Mouse (Mus musculus) kidney, embryonic 14.5 days (tissue): ENCODE data around the gene Tmem115. TPM values are rescaled to one million over a fixed set of nuclear protein-coding genes. Genes with fewer than 3 reads are reported as not detected.
"Not testable (repeated sequence)": the region's sequence is repeated elsewhere in the genome, so short reads cannot be mapped to it uniquely, and the experiment has no call there.

ENCODE experiments used
- ATAC-seq: fragments of 200-750 bp; cut with Nextera tagmentation; 2 replicates; pipeline ENCODE4 v1.8.0; 2017; ENCODE audit warnings: moderate number of reproducible peaks, mild to moderate bottlenecking, moderate TSS enrichment, moderate library complexity; ENCODE audit not compliant: low FRiP score, low TSS enrichment
- H3K27ac ChIP-seq: fragments of 300-500 bp; sonication (generic); 2 replicates; pipeline ENCODE4 v1.5.1; 2014; ENCODE audit warnings: low read depth, mild to moderate bottlenecking, low read length, moderate library complexity, mixed read lengths
- H3K27me3 ChIP-seq: fragments of 300-500 bp; sonication (generic); 2 replicates; pipeline ENCODE4 v1.6.1; 2014; ENCODE audit warnings: mild to moderate bottlenecking, low read length; ENCODE audit not compliant: control insufficient read depth, insufficient read depth
- H3K36me3 ChIP-seq: fragments of 300-500 bp; sonication (generic); 2 replicates; pipeline ENCODE4 v1.6.1; 2014; ENCODE audit warnings: low read length, mixed read lengths; ENCODE audit not compliant: control insufficient read depth, insufficient read depth
- H3K4me1 ChIP-seq: fragments of 300-500 bp; sonication (generic); 2 replicates; pipeline ENCODE4 v1.6.1; 2014; ENCODE audit warnings: low read length, mixed read lengths; ENCODE audit not compliant: control insufficient read depth, insufficient read depth
- H3K4me2 ChIP-seq: fragments of 300-500 bp; sonication (generic); replicated peaks from 2 replicates; pipeline ENCODE4 v1.6.1; 2014; ENCODE audit warnings: low read depth, mild to moderate bottlenecking, low read length
- H3K4me3 ChIP-seq: fragments of 300-500 bp; sonication (generic); 2 replicates; pipeline ENCODE4 v1.5.1; 2014; ENCODE audit warnings: mild to moderate bottlenecking, low read length
- H3K9ac ChIP-seq: fragments of 300-500 bp; sonication (generic); 2 replicates; pipeline ENCODE4 v1.6.1; 2014; ENCODE audit warnings: low read depth, mild to moderate bottlenecking, low read length, moderate library complexity
- H3K9me3 ChIP-seq: fragments of 300-500 bp; sonication (generic); 2 replicates; pipeline ENCODE4 v1.6.1; 2016; ENCODE audit warnings: low read length; ENCODE audit not compliant: control insufficient read depth
- whole genome bisulfite sequencing: fragments of 180-500 bp; shearing (Covaris S2); extraction: QIAGEN DNeasy Blood & Tissue Kit; methylation state at CpG from one replicate; pipeline ENCODE4 v1.1.7; 2014; 5-methylcytosine and 5-hydroxymethylcytosine counted together
- polyA plus RNA-seq: library from polyadenylated mRNA; unstranded; fragments of >200 nt; fragmentation: Nextera tagmentation; extraction: Ambion mirVana; gene quantifications from 2 replicates; pipeline ENCODE4 v1.2.1, GENCODE M21; 2014

The Tmem115 gene
- polyA plus RNA-seq, 1 experiment from 2014 or later = 49.9 TPM

DNA sequence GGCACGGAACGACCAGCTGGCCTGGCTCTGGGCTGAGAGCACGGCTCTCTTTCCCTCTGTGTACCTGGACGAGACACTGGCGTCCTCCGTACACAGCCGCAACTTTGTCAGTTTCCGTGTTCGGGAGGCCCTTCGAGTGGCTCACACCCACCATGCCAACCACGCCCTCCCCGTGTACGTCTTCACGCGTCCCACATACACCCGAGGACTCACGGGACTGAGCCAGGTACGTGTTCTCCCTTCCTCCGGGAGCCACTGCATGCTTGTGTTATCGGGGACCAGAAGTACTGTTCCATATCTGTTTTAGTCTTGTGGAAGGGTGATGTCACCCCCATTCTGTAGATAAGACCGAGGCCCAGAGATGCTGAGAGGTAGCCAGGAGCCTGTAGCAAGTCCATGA is 37.1 kb downstream of the Tmem115 start:
- Histone ChIP-seq H3K9ac (peak overlapping the region; percentile 78; the same call in 1 of the 2 replicates), H3K4me2 (peak overlapping the region; percentile 83), H3K27me3 (no peaks in the 10 kb centered on the region), H3K9me3 (no peaks in the 10 kb centered on the region), H3K4me3 (peak overlapping the region; percentile 67), H3K4me1 (peaks cover 24% of the 10 kb centered on the region), H3K36me3 (peaks cover 40% of the 10 kb centered on the region), H3K27ac (no peak overlapping the region)
- 91% methylated on average over 21 of the region's 21 CpGs for WGBS
- no peak for ATAC-seq

DNA sequence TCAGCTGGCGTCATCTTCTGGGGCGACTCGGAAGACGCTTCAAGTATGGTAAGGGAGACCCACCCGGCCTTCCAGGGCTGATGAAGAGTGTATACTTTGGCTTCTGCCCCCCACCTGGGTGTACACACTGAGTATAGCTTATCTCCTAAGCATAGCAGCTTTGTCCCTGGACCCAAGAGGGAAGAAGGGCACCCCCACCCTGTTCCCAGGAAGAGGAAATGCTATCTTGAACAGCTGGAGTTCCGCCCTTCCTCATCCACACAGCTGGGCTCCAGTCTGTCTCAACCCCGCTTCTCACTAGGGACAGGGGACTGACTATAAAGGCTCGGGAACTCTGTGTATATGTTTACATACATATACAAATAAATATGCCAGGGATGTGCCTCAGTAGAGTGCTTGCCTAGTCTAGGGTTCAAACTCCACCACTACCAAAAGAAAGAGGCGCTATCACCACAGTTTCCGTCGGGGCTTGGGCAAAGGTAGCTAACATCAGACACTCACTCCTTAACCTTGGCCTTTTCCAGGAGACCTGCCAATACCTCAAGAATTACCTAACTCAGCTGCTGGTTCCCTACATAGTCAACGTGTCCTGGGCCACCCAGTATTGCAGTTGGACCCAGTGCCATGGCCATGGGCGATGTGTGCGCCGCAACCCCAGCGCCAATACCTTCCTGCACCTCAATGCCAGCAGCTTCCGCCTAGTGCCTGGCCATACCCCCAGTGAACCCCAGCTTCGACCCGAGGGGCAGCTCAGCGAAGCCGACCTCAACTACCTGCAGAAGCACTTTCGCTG is 38.0 kb downstream of the Tmem115 start:
- Histone ChIP-seq H3K36me3 (peaks cover 37% of the 10 kb centered on the region), H3K4me1 (peaks cover 32% of the 10 kb centered on the region), H3K27ac (no peak overlapping the region), H3K4me3 (no peak overlapping the region), H3K9me3 (no peaks in the 10 kb centered on the region), H3K4me2 (no peak overlapping the region; the same call in 1 of the 2 replicates), H3K9ac (no peak overlapping the region), H3K27me3 (no peaks in the 10 kb centered on the region)
- no peak for ATAC-seq
- 92% methylated on average over 22 of the region's 22 CpGs for WGBS

DNA sequence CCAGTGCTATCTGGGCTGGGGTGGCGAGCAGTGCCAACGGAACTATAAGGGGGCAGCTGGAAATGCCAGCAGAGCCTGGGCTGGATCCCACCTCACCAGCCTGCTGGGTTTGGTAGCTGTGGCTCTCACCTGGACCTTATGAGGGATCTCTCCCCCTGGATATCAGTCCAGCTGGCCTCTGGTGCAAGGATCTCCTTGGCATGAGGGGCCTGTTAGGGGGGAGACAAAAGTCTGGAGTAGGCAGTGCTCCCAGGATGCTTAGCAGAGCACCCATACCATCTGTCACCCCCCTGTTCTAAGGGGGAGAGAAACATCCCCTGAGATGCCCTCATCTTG is 38.5 kb downstream of the Tmem115 start:
- Histone ChIP-seq H3K4me3 (no peak overlapping the region), H3K9ac (no peak overlapping the region), H3K36me3 (peaks cover 37% of the 10 kb centered on the region), H3K9me3 (no peaks in the 10 kb centered on the region), H3K4me2 (no peak overlapping the region), H3K27me3 (no peaks in the 10 kb centered on the region), H3K27ac (no peak overlapping the region), H3K4me1 (peaks cover 37% of the 10 kb centered on the region)
- no peak for ATAC-seq
- 98% methylated on average over 2 of the region's 2 CpGs for WGBS

DNA sequence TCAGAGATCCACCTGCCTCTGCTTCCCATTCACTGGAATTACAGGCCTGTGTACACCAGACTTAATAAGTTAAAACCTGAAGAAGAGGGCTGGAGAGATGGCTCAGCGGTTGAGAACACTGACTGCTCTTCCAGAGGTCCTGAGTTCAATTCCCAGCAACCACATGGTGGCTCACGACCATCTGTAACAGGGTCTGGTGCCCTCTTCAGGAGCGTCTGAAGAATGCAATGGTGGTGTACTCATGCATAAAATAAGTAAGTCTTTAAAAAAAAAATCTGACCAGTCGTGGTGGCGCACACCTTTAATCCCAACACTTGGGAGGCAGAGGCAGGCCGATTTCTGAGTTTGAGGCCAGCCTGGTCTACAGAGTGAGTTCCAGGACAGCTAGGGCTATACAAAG is 40.0 kb downstream of the Tmem115 start:
- H3K36me3 ChIP-seq = peaks cover 37% of the 10 kb centered on the region
- WGBS = 86% methylated on average over 6 of the region's 6 CpGs
- not testable (repeated sequence) for H3K27me3 ChIP-seq, H3K27ac ChIP-seq, H3K4me2 ChIP-seq, ATAC-seq, H3K9ac ChIP-seq, H3K9me3 ChIP-seq, H3K4me3 ChIP-seq
- H3K4me1 ChIP-seq = peaks cover 36% of the 10 kb centered on the region

DNA sequence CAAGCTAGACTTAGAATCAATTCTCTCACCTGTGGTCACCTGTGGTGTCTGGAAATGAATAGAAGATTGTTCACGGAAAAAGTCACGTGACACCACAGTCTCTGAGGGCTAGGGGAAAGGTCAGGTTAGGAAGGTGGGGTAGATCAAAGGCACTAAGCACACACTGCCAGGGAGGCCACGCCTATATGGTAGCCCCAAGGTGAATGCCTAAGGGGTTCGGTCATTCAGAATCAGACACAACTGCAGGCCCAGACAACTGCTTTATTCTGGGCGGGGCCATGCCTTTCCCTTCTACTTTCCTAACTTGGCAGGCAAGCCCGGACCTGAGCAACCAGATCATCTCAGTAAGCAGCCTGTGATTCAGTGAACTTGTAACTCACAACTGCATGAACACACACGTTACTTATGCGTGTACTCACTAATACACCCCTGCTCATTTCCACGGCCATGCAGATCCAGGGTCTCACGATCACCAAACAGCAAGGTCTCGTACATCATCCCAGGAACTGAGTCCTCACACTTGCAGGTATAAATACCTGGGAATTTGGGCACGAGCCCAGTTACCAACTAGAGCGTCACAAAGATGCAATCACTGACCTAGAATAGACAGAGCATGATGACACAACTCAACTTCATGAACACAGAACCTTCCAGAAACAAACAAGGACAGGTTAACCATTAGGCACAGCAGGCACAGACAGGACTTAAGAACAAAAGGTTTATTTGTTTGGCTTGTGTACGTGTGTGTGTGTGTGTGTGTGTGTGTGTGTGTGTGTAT is 42.0 kb downstream of the Tmem115 start:
- peaks cover 31% of the 10 kb centered on the region for H3K4me1 ChIP-seq
- whole genome bisulfite sequencing = 80% methylated on average over 14 of the region's 14 CpGs
- H3K27ac ChIP-seq = peak overlapping the region; percentile 76; the same call in 1 of the 2 replicates
- ATAC-seq = no peak
- H3K9ac ChIP-seq = no peak overlapping the region; the same call in 1 of the 2 replicates
- H3K27me3 ChIP-seq = no peaks in the 10 kb centered on the region
- no peak overlapping the region for H3K4me2 ChIP-seq
- peaks cover 34% of the 10 kb centered on the region for H3K36me3 ChIP-seq
- no peaks in the 10 kb centered on the region for H3K9me3 ChIP-seq
- no peak overlapping the region for H3K4me3 ChIP-seq

DNA sequence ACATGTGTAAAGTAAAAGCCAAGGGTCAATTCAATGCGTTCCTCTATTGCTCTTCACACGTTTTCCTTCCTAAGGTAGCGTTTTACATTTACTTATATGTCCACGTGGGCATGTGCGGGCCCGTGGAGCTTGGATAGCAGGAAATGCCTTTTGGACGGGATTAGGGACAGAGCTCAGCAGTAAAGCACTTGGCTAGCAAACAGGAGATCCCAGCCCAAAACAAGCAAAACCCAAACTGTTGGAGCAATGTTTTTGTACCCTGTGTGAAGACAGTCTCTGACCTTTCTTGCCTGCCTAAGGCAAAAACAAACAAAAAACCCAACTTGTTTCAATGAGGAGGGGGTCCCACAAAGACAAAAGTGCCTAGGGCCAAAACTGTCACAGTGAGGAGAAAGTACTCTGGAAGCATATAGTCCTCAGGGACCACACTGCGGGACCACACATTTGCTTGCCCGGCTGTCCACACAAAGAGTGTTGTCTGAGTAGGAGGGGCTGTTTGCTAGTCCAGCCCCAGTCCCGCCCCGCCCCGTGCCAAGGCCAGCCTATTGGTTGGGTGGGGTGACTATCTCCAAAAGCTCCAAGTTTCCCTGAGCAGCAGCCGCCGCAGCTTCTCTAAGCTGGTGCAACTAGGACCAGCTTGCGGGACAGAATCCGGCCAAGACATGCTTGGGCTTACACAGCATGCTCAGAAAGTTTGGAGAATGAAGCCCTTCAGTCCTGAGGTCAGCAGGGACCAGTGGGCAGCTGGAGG is 42.8 kb downstream of the Tmem115 start, which contains the start of gene Hyal1:
Gene Hyal1, plus strand, starts transcription at position 571 of the 751 bp plus-strand sequence.
- Histone ChIP-seq H3K9ac (peak within 1 kb of the TSS; percentile 53), H3K27ac (peak within 1 kb of the TSS; percentile 76), H3K4me1 (peaks cover 29% of the 10 kb centered on the region), H3K9me3 (no peaks in the 10 kb centered on the region), H3K4me2 (peak within 1 kb of the TSS; percentile 58), H3K27me3 (no peaks in the 10 kb centered on the region), H3K4me3 (peak within 1 kb of the TSS; percentile 40), H3K36me3 (peaks cover 26% of the 10 kb centered on the region)
- peak; percentile 67 for ATAC-seq
- WGBS = 25% methylated on average over 16 of the region's 16 CpGs

DNA sequence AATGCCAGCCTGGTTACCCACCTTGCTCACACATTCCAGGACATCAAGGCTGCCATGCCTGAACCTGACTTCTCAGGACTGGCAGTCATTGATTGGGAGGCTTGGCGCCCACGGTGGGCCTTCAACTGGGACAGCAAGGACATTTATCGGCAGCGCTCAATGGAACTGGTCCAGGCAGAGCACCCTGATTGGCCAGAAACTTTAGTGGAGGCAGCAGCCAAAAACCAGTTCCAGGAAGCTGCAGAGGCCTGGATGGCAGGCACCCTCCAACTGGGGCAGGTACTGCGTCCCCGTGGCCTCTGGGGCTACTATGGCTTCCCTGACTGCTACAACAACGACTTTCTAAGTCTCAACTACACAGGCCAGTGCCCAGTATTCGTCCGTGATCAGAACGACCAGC is 44.1 kb downstream of the Tmem115 start:
- peaks cover 13% of the 10 kb centered on the region for H3K36me3 ChIP-seq
- 94% methylated on average over 10 of the region's 10 CpGs for WGBS
- peak overlapping the region; percentile 58; the same call in 1 of the 2 replicates for H3K4me2 ChIP-seq
- no peaks in the 10 kb centered on the region for H3K9me3 ChIP-seq
- no peak overlapping the region for H3K4me3 ChIP-seq
- ATAC-seq = no peak
- H3K27me3 ChIP-seq = no peaks in the 10 kb centered on the region
- peaks cover 34% of the 10 kb centered on the region for H3K4me1 ChIP-seq
- H3K9ac ChIP-seq = 0 out of 2 replicates have a peak overlapping the region, but pooled peaks have one; percentile 53
- H3K27ac ChIP-seq = no peak overlapping the region

DNA sequence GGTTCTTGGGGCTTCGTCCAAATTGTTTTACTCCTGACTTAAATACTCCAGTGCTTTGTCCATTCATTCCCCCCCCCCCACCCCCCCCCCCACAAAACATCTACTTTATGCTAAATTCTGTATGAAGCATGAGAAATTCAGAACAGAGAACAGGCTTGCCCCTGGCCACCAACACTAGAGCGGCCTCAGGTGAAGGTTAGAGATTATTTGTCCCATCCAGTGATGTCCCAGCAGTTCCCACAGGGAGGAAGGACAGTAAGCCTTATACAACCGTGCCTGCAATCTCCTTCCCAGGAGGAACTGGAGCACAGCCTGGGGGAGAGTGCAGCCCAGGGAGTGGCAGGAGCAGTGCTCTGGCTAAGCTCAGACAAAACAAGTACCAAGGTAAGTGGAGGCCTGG is 44.8 kb downstream of the Tmem115 start, which contains the start of gene Naa80:
Gene Naa80, plus strand, starts transcription at position 301 of the 400 bp plus-strand sequence.
- H3K4me3 ChIP-seq = no peak within 1 kb of the TSS
- no peaks in the 10 kb centered on the region for H3K9me3 ChIP-seq
- 0 out of 2 replicates have a peak within 1 kb of the TSS, but pooled peaks have one; percentile 53 for H3K9ac ChIP-seq
- 86% methylated on average over 3 of the region's 3 CpGs for WGBS
- peaks cover 34% of the 10 kb centered on the region for H3K4me1 ChIP-seq
- H3K4me2 ChIP-seq = peak within 1 kb of the TSS; percentile 58; the same call in 1 of the 2 replicates
- ATAC-seq = no peak
- no peak within 1 kb of the TSS for H3K27ac ChIP-seq
- peaks cover 12% of the 10 kb centered on the region; the same call in 1 of the 2 replicates for H3K36me3 ChIP-seq
- no peaks in the 10 kb centered on the region for H3K27me3 ChIP-seq
